Mouse (Mus musculus): Measurements from ENCODE around the gene Specc1. TPM values are rescaled to one million over a fixed set of nuclear protein-coding genes. Genes with fewer than 3 reads are reported as not detected.
"Not testable (repeated sequence)": the region's sequence is repeated elsewhere in the genome, so short reads cannot be mapped to it uniquely, and the experiment has no call there.

Specc1 gene
- polyA plus RNA-seq, 1 experiment, result 65.0 TPM

GRCm38 (mm10) chr11:61944417-61944816 lies 12.1 kb upstream of the Specc1 start:
- no peak overlapping the region for H3K4me3 ChIP-seq (ENCODE audit: insufficient read depth, low read length)
- TF ChIP-seq CTCF (IDR thresholded peaks at IDR 0.05; ENCODE audit: low read depth, low read length) (no peak), POLR2A (IDR thresholded peaks at IDR 0.05; ENCODE audit: borderline replicate concordance, low read depth, low read length) (no peak)
- H3K27ac ChIP-seq (ENCODE audit: insufficient read depth, low read depth, low read length), result peak overlapping the region; percentile 26
- peaks cover 17% of the 10 kb centered on the region for H3K4me1 ChIP-seq (ENCODE audit: control insufficient read depth, insufficient read depth, low read length)

DNA sequence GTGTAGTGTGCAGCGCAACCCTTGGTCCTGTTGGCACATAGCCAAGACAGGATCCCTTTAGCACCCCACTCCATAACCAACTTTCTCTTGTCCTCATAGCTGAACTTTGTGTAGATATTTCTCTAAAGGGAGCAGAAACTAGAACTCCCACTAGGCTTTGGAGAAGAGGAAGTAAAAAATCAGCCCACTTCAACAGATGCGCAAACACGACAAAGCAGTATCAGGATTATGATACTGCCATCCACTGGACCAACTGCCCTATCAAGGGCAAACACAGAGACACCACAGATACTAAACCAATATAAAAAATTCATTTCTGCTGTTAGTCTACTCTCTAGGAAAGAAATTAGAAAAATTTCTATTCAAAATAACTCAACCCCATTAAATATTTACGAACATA lies 10.0 kb upstream of the Specc1 start:
- Histone ChIP-seq H3K27ac (ENCODE audit: insufficient read depth, low read depth, low read length) (no peak overlapping the region), H3K4me1 (ENCODE audit: control insufficient read depth, insufficient read depth, low read length) (peaks cover 17% of the 10 kb centered on the region), H3K4me3 (ENCODE audit: insufficient read depth, low read length) (no peak overlapping the region)
- TF ChIP-seq CTCF (IDR thresholded peaks at IDR 0.05; ENCODE audit: low read depth, low read length), result no peak
- no peak for TF ChIP-seq POLR2A (IDR thresholded peaks at IDR 0.05; ENCODE audit: borderline replicate concordance, low read depth, low read length)

- peaks cover 8% of the 10 kb centered on the region for H3K4me1 ChIP-seq (ENCODE audit: control insufficient read depth, insufficient read depth, low read length)
- no peak overlapping the region for H3K4me3 ChIP-seq (ENCODE audit: insufficient read depth, low read length)
- no peak for TF ChIP-seq POLR2A (IDR thresholded peaks at IDR 0.05; ENCODE audit: borderline replicate concordance, low read depth, low read length)
- peak; percentile 42; the same call in 1 of the 2 replicates for TF ChIP-seq CTCF (IDR thresholded peaks at IDR 0.05; ENCODE audit: low read depth, low read length)
- H3K27ac ChIP-seq (ENCODE audit: insufficient read depth, low read depth, low read length), result no peak overlapping the region
Measured at GRCm38 (mm10) chr11:61949315-61949714, 7.2 kb upstream of the Specc1 start.

DNA sequence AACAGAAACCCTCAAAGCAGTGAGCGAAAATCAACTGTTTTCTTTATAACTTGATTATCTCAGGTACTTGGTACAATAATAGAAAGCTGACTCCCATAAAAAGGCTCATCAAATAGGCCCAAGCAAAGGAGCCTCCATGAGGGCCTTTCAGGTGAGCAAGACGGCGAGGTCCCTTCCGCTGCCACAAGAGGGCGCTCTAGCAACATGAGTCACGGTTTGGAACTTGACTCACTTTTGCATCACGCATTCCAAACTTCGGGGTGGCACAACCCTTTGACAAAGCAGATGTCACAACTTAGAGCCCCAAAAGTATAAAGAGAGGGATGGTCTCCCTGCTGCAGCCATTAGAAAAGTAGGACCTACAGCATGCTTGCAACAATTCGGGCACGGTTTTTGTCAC lies 5.9 kb upstream of the Specc1 start:
- peaks cover 5% of the 10 kb centered on the region for H3K4me1 ChIP-seq (ENCODE audit: control insufficient read depth, insufficient read depth, low read length)

GRCm38 (mm10) chr11:61955136-61955535 lies 1.4 kb upstream of the Specc1 start:
- Histone ChIP-seq H3K27ac (ENCODE audit: insufficient read depth, low read depth, low read length) (no peak overlapping the region), H3K4me1 (ENCODE audit: control insufficient read depth, insufficient read depth, low read length) (no peaks in the 10 kb centered on the region), H3K4me3 (ENCODE audit: insufficient read depth, low read length) (no peak overlapping the region)
- TF ChIP-seq CTCF (IDR thresholded peaks at IDR 0.05; ENCODE audit: low read depth, low read length), result no peak
- no peak for TF ChIP-seq POLR2A (IDR thresholded peaks at IDR 0.05; ENCODE audit: borderline replicate concordance, low read depth, low read length)

More for the DNA sequence above, 5.9 kb upstream of the Specc1 start:
- H3K27ac ChIP-seq (ENCODE audit: insufficient read depth, low read depth, low read length), result no peak overlapping the region
- no peak overlapping the region for H3K4me3 ChIP-seq (ENCODE audit: insufficient read depth, low read length)
- TF ChIP-seq CTCF (IDR thresholded peaks at IDR 0.05; ENCODE audit: low read depth, low read length) (peak; percentile 97), POLR2A (IDR thresholded peaks at IDR 0.05; ENCODE audit: borderline replicate concordance, low read depth, low read length) (no peak)

- H3K4me1 ChIP-seq (ENCODE audit: control insufficient read depth, insufficient read depth, low read length), result no peaks in the 10 kb centered on the region
- H3K4me3 ChIP-seq (ENCODE audit: insufficient read depth, low read length), result no peak overlapping the region
- TF ChIP-seq POLR2A (IDR thresholded peaks at IDR 0.05; ENCODE audit: borderline replicate concordance, low read depth, low read length), result no peak
- TF ChIP-seq CTCF (IDR thresholded peaks at IDR 0.05; ENCODE audit: low read depth, low read length), result no peak
- no peak overlapping the region for H3K27ac ChIP-seq (ENCODE audit: insufficient read depth, low read depth, low read length)
Measured at GRCm38 (mm10) chr11:61955951-61956350, 612 bp upstream of the Specc1 start.

DNA sequence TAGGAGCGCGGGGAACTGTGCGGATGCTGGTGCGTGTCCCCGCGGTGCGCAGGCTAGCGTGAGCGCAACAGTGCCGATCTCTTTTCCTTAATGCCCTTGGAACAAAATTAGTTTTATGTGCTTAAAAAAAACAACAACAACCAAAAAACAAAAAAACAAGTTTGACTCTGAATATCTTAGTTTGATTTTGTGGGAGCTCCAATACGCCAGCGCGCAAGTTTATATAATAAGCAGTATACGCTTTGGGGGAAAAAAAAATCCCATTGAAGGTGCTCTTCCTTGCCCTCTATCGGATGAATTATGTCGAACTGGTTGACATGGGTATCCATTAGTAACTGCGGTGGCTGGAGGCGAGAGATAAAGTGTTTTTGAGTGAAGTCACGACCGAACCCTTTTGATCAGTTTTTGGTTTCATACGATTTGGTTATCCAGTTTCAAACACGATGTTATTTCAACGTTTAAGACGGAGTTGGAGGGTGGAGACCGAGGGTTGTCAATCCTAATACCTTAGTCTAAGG lies 792 bp downstream of the Specc1 start:
- peak overlapping the region; percentile 72 for H3K4me3 ChIP-seq (ENCODE audit: insufficient read depth, low read length)
- no peak for TF ChIP-seq CTCF (IDR thresholded peaks at IDR 0.05; ENCODE audit: low read depth, low read length)
- no peak for TF ChIP-seq POLR2A (IDR thresholded peaks at IDR 0.05; ENCODE audit: borderline replicate concordance, low read depth, low read length)
- no peak overlapping the region for H3K27ac ChIP-seq (ENCODE audit: insufficient read depth, low read depth, low read length)
- no peaks in the 10 kb centered on the region for H3K4me1 ChIP-seq (ENCODE audit: control insufficient read depth, insufficient read depth, low read length)

DNA sequence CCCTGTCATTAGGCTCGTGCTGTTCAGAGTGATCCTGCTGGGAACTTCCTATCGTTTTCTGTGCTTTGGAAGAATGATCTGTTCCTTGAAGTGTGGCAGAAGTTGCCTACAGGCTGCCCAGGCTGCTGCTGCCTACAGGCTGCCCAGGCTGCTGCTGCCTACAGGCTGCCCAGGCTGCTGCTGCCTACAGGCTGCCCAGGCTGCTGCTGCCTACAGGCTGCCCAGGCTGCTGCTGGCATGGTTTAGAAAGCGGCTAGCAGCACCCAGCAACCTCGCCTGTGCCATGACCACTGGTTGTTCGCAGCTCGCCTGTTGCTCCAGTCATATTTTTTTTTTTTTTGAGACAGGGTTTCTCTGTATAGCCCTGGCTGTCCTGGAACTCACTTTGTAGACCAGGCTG lies 2.1 kb downstream of the Specc1 start:
- H3K27ac ChIP-seq (ENCODE audit: insufficient read depth, low read depth, low read length); H3K4me3 ChIP-seq (ENCODE audit: insufficient read depth, low read length); H3K4me1 ChIP-seq (ENCODE audit: control insufficient read depth, insufficient read depth, low read length): not testable (repeated sequence)

DNA sequence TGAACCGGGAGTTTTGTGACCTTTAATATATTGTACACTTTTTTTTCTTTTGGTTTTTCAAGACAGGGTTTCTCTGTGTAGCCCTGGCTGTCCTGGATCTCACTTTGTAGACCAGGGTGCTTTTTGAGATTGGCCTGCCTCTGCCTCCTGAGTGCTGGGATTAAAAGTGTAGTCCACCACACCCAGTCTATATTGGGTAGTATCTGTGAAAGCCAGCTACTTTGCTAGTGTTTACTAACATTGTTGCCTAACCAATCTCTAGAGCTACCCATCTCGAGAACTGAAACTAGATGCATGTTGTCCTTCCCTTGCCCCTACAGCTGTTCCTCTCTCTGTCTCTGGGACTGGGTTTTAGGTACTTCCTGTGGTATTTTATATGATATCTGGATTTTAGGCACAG lies 3.5 kb downstream of the Specc1 start:
- no peak overlapping the region for H3K27ac ChIP-seq (ENCODE audit: insufficient read depth, low read depth, low read length)
- TF ChIP-seq POLR2A (IDR thresholded peaks at IDR 0.05; ENCODE audit: borderline replicate concordance, low read depth, low read length), result no peak
- no peak for TF ChIP-seq CTCF (IDR thresholded peaks at IDR 0.05; ENCODE audit: low read depth, low read length)
- H3K4me1 ChIP-seq (ENCODE audit: control insufficient read depth, insufficient read depth, low read length), result no peaks in the 10 kb centered on the region

GRCm38 (mm10) chr11:61962684-61963083 lies 6.1 kb downstream of the Specc1 start:
- Histone ChIP-seq H3K4me1 (ENCODE audit: control insufficient read depth, insufficient read depth, low read length) (peaks cover 6% of the 10 kb centered on the region), H3K4me3 (ENCODE audit: insufficient read depth, low read length) (no peak overlapping the region), H3K27ac (ENCODE audit: insufficient read depth, low read depth, low read length) (no peak overlapping the region)
- TF ChIP-seq CTCF (IDR thresholded peaks at IDR 0.05; ENCODE audit: low read depth, low read length) (no peak), POLR2A (IDR thresholded peaks at IDR 0.05; ENCODE audit: borderline replicate concordance, low read depth, low read length) (no peak)

More for the DNA sequence above, 3.5 kb downstream of the Specc1 start:
- H3K4me3 ChIP-seq (ENCODE audit: insufficient read depth, low read length), result no peak overlapping the region

DNA sequence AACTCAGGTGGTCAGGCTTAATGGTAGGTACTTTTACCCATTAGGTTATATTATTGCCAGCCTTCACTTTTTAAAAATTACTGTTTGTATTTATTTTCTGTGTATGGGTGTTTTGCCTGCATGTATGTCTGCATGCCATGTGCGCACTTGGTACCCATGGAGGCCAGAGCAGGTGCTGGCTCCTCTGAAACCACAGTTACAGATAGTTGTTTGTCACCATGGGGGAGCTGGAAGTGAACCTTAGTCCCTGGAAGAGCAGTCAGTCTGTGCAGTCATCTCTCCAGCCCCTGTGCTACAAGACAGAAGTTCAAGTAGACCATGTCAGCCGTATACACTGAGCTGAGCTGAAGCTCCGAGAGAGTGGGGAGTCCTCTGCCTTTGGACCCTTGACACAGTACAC lies 6.6 kb downstream of the Specc1 start:
- TF ChIP-seq POLR2A (IDR thresholded peaks at IDR 0.05; ENCODE audit: borderline replicate concordance, low read depth, low read length) (no peak), CTCF (IDR thresholded peaks at IDR 0.05; ENCODE audit: low read depth, low read length) (no peak)
- Histone ChIP-seq H3K4me3 (ENCODE audit: insufficient read depth, low read length) (no peak overlapping the region), H3K27ac (ENCODE audit: insufficient read depth, low read depth, low read length) (no peak overlapping the region), H3K4me1 (ENCODE audit: control insufficient read depth, insufficient read depth, low read length) (peaks cover 6% of the 10 kb centered on the region)
